Mouse (Mus musculus) liver, embryonic 13.5 days (tissue): ENCODE data around the gene Nyap1. TPM values are rescaled to one million over a fixed set of nuclear protein-coding genes. Genes with fewer than 3 reads are reported as not detected.
A peak's percentile ranks its signal among the peaks of the same experiment; 100 is the strongest.

Experiments used
- ATAC-seq: fragments of 200-750 bp; cut with Nextera tagmentation; 2 replicates; pipeline ENCODE4 v1.8.0; 2017; ENCODE audit warnings: low read depth, mild to moderate bottlenecking, moderate number of reproducible peaks, moderate library complexity
- DNase-seq: peaks from one replicate; pipeline ENCODE4 v3.0.0; 2022
- H3K27ac ChIP-seq: fragments of 300-500 bp; sonication (generic); 2 replicates; pipeline ENCODE4 v1.5.1; 2015; ENCODE audit warnings: moderate library complexity, mild to moderate bottlenecking, inconsistent platforms
- H3K27me3 ChIP-seq: fragments of 300-500 bp; sonication (generic); 2 replicates; pipeline ENCODE4 v1.6.1; 2015; ENCODE audit warnings: mild to moderate bottlenecking, inconsistent platforms
- H3K36me3 ChIP-seq: fragments of 300-500 bp; sonication (generic); 2 replicates; pipeline ENCODE4 v1.6.1; 2015; ENCODE audit warnings: mild to moderate bottlenecking, inconsistent platforms
- H3K4me1 ChIP-seq: fragments of 300-500 bp; sonication (generic); replicated peaks from 2 replicates; pipeline ENCODE4 v1.6.1; 2015; ENCODE audit warnings: inconsistent platforms
- H3K4me2 ChIP-seq: fragments of 300-500 bp; sonication (generic); 2 replicates; pipeline ENCODE4 v1.6.1; 2015; ENCODE audit warnings: inconsistent platforms, mild to moderate bottlenecking, moderate library complexity
- H3K4me3 ChIP-seq: fragments of 300-500 bp; sonication (generic); replicated peaks from 2 replicates; pipeline ENCODE4 v1.5.1; 2015; ENCODE audit warnings: mild to moderate bottlenecking, inconsistent platforms
- H3K9ac ChIP-seq: fragments of 300-500 bp; sonication (generic); 2 replicates; pipeline ENCODE4 v1.6.1; 2015; ENCODE audit warnings: mild to moderate bottlenecking, inconsistent platforms
- H3K9me3 ChIP-seq: fragments of 300-500 bp; sonication (generic); replicated peaks from 2 replicates; pipeline ENCODE4 v1.6.1; 2016; ENCODE audit warnings: inconsistent platforms
- WGBS: fragments of 180-500 bp; shearing (Covaris S2); methylation state at CpG from one replicate; pipeline ENCODE4 v1.1.7; 2015; ENCODE audit not compliant: insufficient replicate concordance; 5-methylcytosine and 5-hydroxymethylcytosine counted together
- polyA plus RNA-seq: library from polyadenylated mRNA; unstranded; fragments of >200 nt; fragmentation: Nextera tagmentation; extraction: Ambion mirVana; gene quantifications from 2 replicates; pipeline ENCODE4 v1.2.1, GENCODE M21; 2015

Nyap1 gene
- polyA plus RNA-seq, 1 experiment from 2014 or later, result 0.17 TPM

GRCm38 (mm10) chr5:137766270-137766669 lies 24.9 kb upstream of the Nyap1 start:
- Histone ChIP-seq H3K4me2 (no peak overlapping the region), H3K9me3 (no peaks in the 10 kb centered on the region), H3K27ac (no peak overlapping the region), H3K36me3 (no peaks in the 10 kb centered on the region), H3K9ac (no peak overlapping the region), H3K27me3 (no peaks in the 10 kb centered on the region), H3K4me1 (0 out of 2 replicates have a peak, but pooled peaks cover 2% of the 10 kb centered on the region), H3K4me3 (no peak overlapping the region)
- DNase-seq (no peak), ATAC-seq (no peak)
- 52% methylated on average over 3 of the region's 3 CpGs for WGBS

- no peak overlapping the region for H3K9ac ChIP-seq
- no peak overlapping the region for H3K27ac ChIP-seq
- no peaks in the 10 kb centered on the region for H3K27me3 ChIP-seq
- H3K36me3 ChIP-seq, result peaks cover 2% of the 10 kb centered on the region
- 53% methylated on average over 9 of the region's 9 CpGs for WGBS
- no peaks in the 10 kb centered on the region for H3K9me3 ChIP-seq
- H3K4me2 ChIP-seq, result no peak overlapping the region
- peaks cover 6% of the 10 kb centered on the region for H3K4me1 ChIP-seq
- ATAC-seq, result no peak
- DNase-seq, result no peak
- no peak overlapping the region for H3K4me3 ChIP-seq
Measured at GRCm38 (mm10) chr5:137764609-137765340, 23.4 kb upstream of the Nyap1 start.

- H3K27ac ChIP-seq, result no peak overlapping the region
- no peaks in the 10 kb centered on the region for H3K9me3 ChIP-seq
- H3K4me3 ChIP-seq, result no peak overlapping the region
- no peak overlapping the region for H3K4me2 ChIP-seq
- 41% methylated on average over 4 of the region's 4 CpGs for WGBS
- no peaks in the 10 kb centered on the region for H3K27me3 ChIP-seq
- ATAC-seq (peak; percentile 74), DNase-seq (peak; percentile 75)
- peaks cover 24% of the 10 kb centered on the region for H3K4me1 ChIP-seq
- H3K9ac ChIP-seq, result 0 out of 2 replicates have a peak overlapping the region, but pooled peaks have one; percentile 4
- H3K36me3 ChIP-seq, result peaks cover 48% of the 10 kb centered on the region
Measured at GRCm38 (mm10) chr5:137759971-137760412, 18.6 kb upstream of the Nyap1 start.

GRCm38 (mm10) chr5:137758921-137759534 lies 17.6 kb upstream of the Nyap1 start:
- WGBS, result 88% methylated on average over 19 of the region's 19 CpGs
- H3K36me3 ChIP-seq, result peaks cover 54% of the 10 kb centered on the region
- no peak overlapping the region for H3K4me3 ChIP-seq

GRCm38 (mm10) chr5:137757887-137758286 lies 16.5 kb upstream of the Nyap1 start:
- H3K27me3 ChIP-seq, result no peaks in the 10 kb centered on the region
- peaks cover 65% of the 10 kb centered on the region for H3K36me3 ChIP-seq
- no peak overlapping the region for H3K9ac ChIP-seq
- 87% methylated on average over 6 of the region's 6 CpGs for WGBS
- peaks cover 24% of the 10 kb centered on the region for H3K4me1 ChIP-seq
- H3K4me3 ChIP-seq, result no peak overlapping the region
- no peaks in the 10 kb centered on the region for H3K9me3 ChIP-seq
- no peak for ATAC-seq
- no peak overlapping the region for H3K4me2 ChIP-seq
- no peak for DNase-seq
- no peak overlapping the region for H3K27ac ChIP-seq

More at GRCm38 (mm10) chr5:137758921-137759534, 17.6 kb upstream of the Nyap1 start:
- H3K9me3 ChIP-seq, result no peaks in the 10 kb centered on the region
- no peak for DNase-seq
- H3K27me3 ChIP-seq, result no peaks in the 10 kb centered on the region
- ATAC-seq, result no peak
- no peak overlapping the region for H3K9ac ChIP-seq
- peaks cover 24% of the 10 kb centered on the region for H3K4me1 ChIP-seq
- H3K27ac ChIP-seq, result no peak overlapping the region
- no peak overlapping the region for H3K4me2 ChIP-seq

GRCm38 (mm10) chr5:137756882-137757661 lies 15.7 kb upstream of the Nyap1 start:
- H3K9me3 ChIP-seq, result no peaks in the 10 kb centered on the region
- H3K4me2 ChIP-seq, result no peak overlapping the region
- 52% methylated on average over 10 of the region's 10 CpGs for WGBS
- peak; percentile 41; the same call in 1 of the 2 replicates for ATAC-seq
- H3K36me3 ChIP-seq, result peaks cover 73% of the 10 kb centered on the region
- no peak overlapping the region for H3K4me3 ChIP-seq
- no peak overlapping the region for H3K27ac ChIP-seq
- H3K9ac ChIP-seq, result no peak overlapping the region
- peak; percentile 71 for DNase-seq
- peaks cover 25% of the 10 kb centered on the region for H3K4me1 ChIP-seq
- no peaks in the 10 kb centered on the region for H3K27me3 ChIP-seq

GRCm38 (mm10) chr5:137756106-137756505 lies 14.7 kb upstream of the Nyap1 start:
- Histone ChIP-seq H3K9me3 (no peaks in the 10 kb centered on the region), H3K9ac (no peak overlapping the region), H3K4me1 (peaks cover 30% of the 10 kb centered on the region), H3K27me3 (no peaks in the 10 kb centered on the region), H3K27ac (peak overlapping the region; percentile 11; the same call in 1 of the 2 replicates), H3K4me2 (no peak overlapping the region), H3K4me3 (no peak overlapping the region), H3K36me3 (peaks cover 82% of the 10 kb centered on the region)
- WGBS, result 69% methylated on average over 3 of the region's 3 CpGs
- no peak for ATAC-seq
- no peak for DNase-seq

GRCm38 (mm10) chr5:137755425-137755824 lies 14.0 kb upstream of the Nyap1 start:
- H3K4me1 ChIP-seq, result peaks cover 30% of the 10 kb centered on the region
- H3K9me3 ChIP-seq, result no peaks in the 10 kb centered on the region
- no peak overlapping the region for H3K4me2 ChIP-seq
- no peak overlapping the region for H3K4me3 ChIP-seq
- peak overlapping the region; percentile 11 for H3K27ac ChIP-seq
- H3K9ac ChIP-seq, result no peak overlapping the region
- no peak for ATAC-seq
- peaks cover 88% of the 10 kb centered on the region for H3K36me3 ChIP-seq
- no peaks in the 10 kb centered on the region for H3K27me3 ChIP-seq
- DNase-seq, result no peak
- WGBS, result 89% methylated on average over 5 of the region's 5 CpGs

GRCm38 (mm10) chr5:137753111-137753832 lies 11.9 kb upstream of the Nyap1 start:
- WGBS, result 85% methylated on average over 13 of the region's 13 CpGs
- peaks cover 80% of the 10 kb centered on the region for H3K36me3 ChIP-seq
- H3K9me3 ChIP-seq, result no peaks in the 10 kb centered on the region
- peak overlapping the region; percentile 55; the same call in 1 of the 2 replicates for H3K27ac ChIP-seq
- H3K4me3 ChIP-seq, result no peak overlapping the region
- H3K4me2 ChIP-seq, result no peak overlapping the region
- no peak overlapping the region for H3K9ac ChIP-seq
- no peaks in the 10 kb centered on the region for H3K27me3 ChIP-seq
- DNase-seq, result no peak
- no peak for ATAC-seq
- H3K4me1 ChIP-seq, result peaks cover 36% of the 10 kb centered on the region

- no peaks in the 10 kb centered on the region for H3K9me3 ChIP-seq
- DNase-seq (no peak), ATAC-seq (no peak)
- H3K4me3 ChIP-seq, result no peak overlapping the region
- peaks cover 45% of the 10 kb centered on the region for H3K4me1 ChIP-seq
- no peak overlapping the region for H3K4me2 ChIP-seq
- peak overlapping the region; percentile 4; the same call in 1 of the 2 replicates for H3K27ac ChIP-seq
- no peaks in the 10 kb centered on the region for H3K27me3 ChIP-seq
- 65% methylated on average over 6 of the region's 6 CpGs for WGBS
- H3K36me3 ChIP-seq, result peaks cover 69% of the 10 kb centered on the region
- H3K9ac ChIP-seq, result no peak overlapping the region
Measured at GRCm38 (mm10) chr5:137751988-137752387, 10.6 kb upstream of the Nyap1 start.
